Mouse (Mus musculus) cerebellum, postnatal 10 days (tissue): ENCODE results near the gene Dnajb11.

Experiments
- DNase-seq, 2 experiments: peaks; one replicate each; pipeline ENCODE4 v3.0.0; 2021; ENCODE audit warnings: mixed read lengths in 2 of 2

Dnajb11 gene

DNA sequence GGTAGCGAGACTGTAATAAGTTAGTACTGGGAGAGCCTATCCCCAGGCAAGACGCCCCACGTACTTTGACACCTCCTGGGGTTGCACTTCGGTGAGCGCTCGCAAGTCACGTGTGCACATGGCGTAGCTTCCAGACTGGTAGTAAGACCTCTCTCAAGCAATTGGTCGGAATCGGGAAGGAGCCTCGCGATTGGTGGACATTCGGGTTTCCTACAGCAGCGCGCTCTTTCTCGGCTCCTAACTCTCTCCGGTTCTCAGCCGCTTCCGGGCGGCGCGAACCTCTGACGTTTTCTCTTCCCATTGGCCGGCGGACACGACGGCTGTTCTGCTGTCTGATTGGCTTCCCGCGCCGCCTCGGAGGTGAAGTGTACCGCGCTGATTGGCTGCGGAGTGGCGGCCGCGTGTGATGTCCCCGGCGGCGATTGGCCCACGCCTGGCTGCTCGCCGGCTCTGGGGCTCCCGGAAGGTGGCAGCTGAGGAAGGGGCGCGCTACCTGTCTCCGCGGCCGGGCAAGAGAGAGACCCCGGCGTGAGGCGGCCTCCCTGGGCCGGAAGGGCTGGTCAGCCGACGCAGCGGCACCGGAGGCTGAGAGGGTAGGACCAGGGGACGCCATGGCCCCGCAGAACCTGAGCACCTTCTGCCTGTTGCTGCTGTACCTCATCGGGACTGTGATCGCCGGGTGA is at the start of gene Dnajb11, which contains the start of gene Tbccd1:
Dnajb11 (plus strand) TSS at position 415 of the 683 bp plus-strand sequence.
Tbccd1 (minus strand) TSS at position 239 of the 683 bp plus-strand sequence.
- DNase-seq, result peak; percentile 98 to 99

DNA sequence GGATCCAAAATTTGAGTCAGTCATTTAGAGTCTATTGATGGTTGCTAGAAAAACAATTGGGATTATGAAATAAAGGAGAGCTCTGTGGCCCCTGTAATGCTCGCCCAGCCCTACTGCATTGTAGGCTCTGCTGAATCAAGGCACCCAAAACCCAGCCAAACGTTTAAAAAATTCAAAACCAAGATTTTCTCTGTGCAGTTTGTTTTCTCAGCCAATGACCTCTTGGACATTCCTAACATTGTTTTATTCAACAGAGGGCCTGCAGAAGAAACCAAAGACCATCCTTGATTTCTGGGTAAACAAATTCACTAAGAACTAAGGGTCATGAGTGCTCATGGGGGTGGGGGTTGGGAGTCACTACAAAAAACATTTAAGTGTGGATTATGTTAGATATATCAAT is 46.2 kb upstream of the Dnajb11 start, which contains the start of gene Crygs:
Crygs (minus strand) TSS at position 101 of the 400 bp plus-strand sequence.
- no peak for DNase-seq

DNA sequence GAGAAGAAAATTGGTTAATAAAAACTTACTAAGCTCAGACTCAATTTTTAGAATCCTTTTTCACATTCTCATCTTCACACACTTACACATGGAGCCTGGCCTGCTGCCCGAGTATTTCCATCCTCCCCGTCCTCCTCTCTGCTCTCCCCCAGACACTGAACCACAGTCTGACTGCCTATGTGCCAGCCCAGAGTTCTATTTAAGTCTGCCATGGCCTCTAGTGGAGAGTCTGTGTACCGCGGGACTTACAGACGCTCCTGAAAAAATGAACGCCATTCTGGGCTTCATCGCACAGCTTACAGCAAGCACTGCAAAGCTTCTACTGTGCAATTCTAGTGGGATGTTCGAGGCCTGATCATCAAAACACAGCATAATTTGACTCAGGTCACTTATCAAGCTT is 36.9 kb upstream of the Dnajb11 start:
- peak; percentile 34 to 37 for DNase-seq

GRCm38 (mm10) chr16:22832932-22833525 is 24.6 kb upstream of the Dnajb11 start:
- no peak for DNase-seq

GRCm38 (mm10) chr16:22839146-22839857 is 18.3 kb upstream of the Dnajb11 start:
- DNase-seq, result no peak

DNA sequence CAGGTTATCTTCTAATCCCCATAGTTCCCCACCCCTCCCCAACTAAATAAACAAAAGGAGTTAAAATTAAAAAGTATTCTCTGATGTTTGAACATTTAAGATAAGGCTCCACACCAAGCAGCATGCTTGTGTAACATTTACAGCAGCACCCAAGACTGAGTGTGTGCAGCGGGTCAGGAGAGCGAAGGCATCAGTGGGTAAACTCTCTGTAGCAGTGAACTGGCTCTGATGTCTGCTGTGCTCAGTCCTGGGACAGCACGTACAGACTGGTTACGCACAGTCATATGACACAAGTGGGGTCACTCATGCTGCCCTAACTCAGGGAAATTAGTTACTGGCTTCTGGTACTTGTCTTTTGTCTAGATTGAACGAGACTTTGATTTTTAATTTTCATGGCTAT is 14.8 kb upstream of the Dnajb11 start:
- no peak for DNase-seq

DNA sequence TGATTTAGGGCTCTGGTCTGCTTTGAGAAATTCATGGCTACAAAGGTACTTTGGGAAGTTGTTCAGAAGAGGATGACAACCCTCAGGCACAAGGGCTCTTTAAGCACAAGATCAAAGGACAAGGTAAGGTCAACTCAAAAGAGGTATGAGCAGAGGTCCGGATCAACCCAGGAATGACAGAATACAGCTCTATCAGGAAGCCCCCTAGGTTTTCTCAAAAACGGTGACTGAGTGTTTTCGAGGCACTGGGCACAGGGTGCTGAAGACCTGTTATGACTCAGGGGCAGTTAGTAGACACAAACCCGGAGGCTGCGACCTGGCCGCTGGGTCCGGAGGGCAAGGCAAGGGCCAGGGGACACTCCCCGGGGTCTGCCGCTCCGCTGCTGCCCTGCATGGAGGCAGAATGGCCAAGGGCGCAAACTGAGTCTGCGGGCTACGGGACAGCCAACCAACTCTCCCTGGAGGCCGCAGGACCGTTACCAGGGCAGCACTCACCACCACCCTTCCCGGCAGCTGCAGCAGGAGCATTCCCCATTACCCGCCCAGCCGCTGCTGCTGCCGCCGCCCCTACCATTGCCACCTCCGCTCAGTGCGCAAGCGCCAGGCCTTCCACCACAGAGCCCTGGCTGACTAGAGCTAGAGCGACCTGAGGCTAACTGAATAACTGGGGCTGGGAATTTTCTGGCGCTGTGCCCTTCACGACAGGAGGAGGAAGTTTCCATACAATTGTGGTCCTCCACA is 13.4 kb upstream of the Dnajb11 start:
- DNase-seq, result peak; percentile 89 to 92

DNA sequence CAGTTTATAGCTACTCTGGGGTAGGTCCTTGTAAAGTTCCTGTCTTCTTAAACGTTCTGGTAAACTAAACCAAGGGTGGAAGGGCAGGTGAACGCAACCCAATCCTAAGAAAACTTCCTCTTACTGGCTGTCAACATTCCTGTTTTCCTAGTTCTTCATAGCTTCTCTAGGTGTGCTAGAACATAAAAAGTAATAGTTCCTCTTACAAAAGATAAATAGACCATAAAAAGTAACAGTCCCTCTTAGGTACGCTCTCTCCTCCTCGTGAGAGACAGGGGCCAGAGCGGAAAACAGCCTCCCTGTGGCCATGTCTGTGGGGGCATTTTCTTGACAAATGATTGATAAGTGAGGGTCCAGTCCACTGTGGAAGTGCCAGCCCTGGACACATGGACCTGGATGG is 12.8 kb upstream of the Dnajb11 start:
- DNase-seq, result no peak

GRCm38 (mm10) chr16:22845481-22845880 is 12.2 kb upstream of the Dnajb11 start:
- peak in 1 of 2 experiments; percentile 6 for DNase-seq

DNA sequence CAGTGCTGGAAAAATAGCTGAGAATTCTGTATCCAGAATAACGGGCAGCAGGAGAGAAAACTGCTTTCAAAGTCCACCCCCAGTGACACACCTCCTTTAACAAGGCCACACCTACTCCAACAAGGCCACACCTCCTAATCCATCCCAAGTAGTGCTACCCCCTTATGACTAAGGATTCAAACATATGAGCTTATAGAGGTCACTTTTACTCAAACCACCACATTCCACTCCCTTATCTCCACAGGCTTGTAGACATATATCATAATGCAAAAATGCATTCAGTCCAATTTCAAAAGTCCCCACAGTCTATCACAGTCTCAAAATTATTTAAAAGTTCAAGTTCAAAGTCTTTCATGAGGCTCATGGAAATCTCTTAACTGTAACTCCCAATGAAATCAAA is 10.0 kb upstream of the Dnajb11 start:
- no peak for DNase-seq

- DNase-seq, result no peak
Observed at GRCm38 (mm10) chr16:22848331-22848730, 9.3 kb upstream of the Dnajb11 start.

DNA sequence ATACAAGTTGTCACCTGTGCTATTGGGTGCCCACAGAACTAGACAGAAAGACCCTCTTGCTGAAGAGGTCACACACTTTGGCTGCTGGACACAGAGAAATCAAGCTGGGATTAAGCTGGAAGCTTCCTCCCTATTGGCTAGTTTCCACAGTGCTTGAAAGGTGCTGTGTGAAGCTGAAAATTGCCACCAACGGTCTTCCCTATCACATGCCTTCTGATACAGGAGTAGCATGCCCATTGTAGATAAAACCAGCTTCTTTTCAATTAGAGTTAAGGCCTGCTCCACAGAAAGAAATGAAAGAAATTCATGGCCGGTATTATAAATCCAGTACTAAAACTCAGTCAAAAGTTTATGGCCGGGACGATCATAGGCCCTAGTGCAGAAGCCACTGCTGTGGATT is 4.9 kb upstream of the Dnajb11 start:
- DNase-seq, result no peak

DNA sequence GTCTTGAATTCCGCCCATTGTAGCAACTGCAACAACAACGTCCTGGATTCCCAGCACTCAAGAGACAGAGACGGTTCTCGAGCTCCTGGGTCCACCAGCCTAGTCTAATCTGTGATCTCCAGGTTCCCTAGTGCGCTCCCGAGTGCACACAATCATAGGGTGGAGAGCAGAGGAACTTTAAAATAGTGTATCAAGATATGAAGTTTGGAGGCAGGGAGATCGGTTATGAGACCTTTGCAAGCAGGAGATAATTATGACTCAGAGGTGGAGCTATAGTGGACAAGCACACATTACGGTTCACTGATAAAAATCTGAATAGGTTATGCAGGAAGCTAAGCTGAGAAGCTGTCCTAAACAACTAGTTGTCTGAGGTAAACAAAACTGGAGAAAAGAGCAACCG is 872 bp upstream of the Dnajb11 start:
- no peak for DNase-seq

GRCm38 (mm10) chr16:22872397-22872796 is 14.8 kb downstream of the Dnajb11 start:
- no peak for DNase-seq

GRCm38 (mm10) chr16:22873369-22873768 is 15.7 kb downstream of the Dnajb11 start:
- DNase-seq, result no peak

- peak; percentile 57 to 69 for DNase-seq
Observed at GRCm38 (mm10) chr16:22876218-22877043, 18.8 kb downstream of the Dnajb11 start.

GRCm38 (mm10) chr16:22877660-22878390 is 20.2 kb downstream of the Dnajb11 start:
- peak; percentile 61 to 81 for DNase-seq

- DNase-seq, result no peak
Observed at GRCm38 (mm10) chr16:22878716-22879115, 21.1 kb downstream of the Dnajb11 start.

DNA sequence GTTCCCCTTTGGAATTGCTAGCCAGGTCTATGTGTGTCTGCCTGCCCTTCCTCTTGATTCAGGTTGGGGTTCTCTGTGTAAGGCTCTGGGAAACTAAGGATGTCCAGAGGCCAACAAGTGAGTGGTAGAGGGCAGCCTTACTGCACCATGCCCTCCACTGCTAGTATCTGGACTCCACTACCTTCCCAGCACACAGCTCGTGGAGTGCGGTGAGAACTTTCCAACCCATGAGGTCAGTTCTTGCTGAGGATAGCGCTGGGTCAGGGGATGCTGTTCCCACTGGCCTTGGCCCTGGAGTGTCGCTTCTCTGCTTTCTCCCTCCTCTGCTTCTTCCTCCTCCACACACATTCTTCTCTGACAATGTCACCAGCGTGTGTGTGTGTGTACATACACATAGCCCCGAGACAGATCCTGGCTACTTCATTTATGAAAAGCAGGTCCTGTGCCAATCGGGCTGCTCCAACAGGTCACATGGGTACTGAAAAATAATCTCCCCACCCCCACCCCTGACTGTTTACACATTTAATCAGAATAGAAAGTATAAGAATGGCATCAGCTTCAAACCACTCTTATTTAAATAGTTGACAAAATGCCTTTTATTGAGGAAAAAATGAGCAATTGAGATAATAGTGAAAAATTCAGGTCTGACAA is 22.4 kb downstream of the Dnajb11 start:
- no peak for DNase-seq

DNA sequence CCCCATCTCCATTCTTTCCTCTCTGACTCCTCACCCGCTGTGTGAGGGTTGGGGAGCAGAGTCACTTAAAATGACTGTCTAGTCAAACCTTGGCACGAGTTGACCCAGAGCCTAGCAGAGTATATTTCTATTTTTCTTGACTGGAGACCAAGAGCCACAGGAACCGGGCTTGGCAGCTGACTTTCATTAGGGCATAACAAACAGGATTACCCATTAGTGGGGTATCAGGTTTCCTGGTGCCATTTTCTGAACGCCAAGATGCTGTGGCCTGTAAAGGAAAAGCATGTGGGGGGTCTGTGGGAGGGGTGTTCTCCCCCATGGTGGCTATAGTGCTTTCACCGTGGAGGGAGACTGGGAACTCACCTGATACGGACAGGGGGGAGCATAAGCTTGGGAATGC is 23.3 kb downstream of the Dnajb11 start:
- DNase-seq, result peak; percentile 47 to 57

GRCm38 (mm10) chr16:22881487-22881886 is 23.8 kb downstream of the Dnajb11 start:
- DNase-seq, result no peak
